Mouse (Mus musculus): ENCODE data around the gene Nfam1. TPM values are rescaled to one million over a fixed set of nuclear protein-coding genes. Genes with fewer than 3 reads are reported as not detected.

Gene Nfam1
- total and polyA plus RNA-seq, 3 experiments = 0.04 to 0.81 (median 0.20) TPM

DNA sequence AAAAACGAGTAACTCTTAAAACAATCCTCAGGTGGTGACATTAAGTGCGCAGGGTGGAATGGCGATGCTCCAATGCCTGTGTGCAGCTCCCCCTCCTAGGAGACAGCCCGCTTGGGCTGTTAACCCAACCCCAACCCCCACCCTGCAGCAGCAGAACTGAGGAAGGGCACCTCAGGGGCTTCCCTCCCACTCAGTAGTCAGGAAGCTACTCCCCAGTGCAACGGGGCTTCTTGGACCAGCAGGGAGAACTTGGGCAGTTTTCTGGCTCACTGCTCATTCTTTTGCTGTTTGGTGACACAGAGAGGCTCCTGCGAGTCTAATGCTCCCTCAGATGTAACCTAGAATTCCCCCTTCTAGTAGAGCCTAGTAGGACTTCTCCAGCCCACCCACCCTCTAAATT lies 65.2 kb downstream of the Nfam1 start:
- DNase-seq (ENCODE audit: extremely low read depth) = no peak
- Histone ChIP-seq H3K27me3 (replicated peaks) (peaks cover 10% of the 10 kb centered on the region), H3K9me3 (replicated peaks; ENCODE audit: low read length) (no peaks in the 10 kb centered on the region), H3K9ac (ENCODE audit: insufficient read depth, low read depth) (no peak overlapping the region), H3K27ac (ENCODE audit: insufficient read depth, low read depth) (no peak overlapping the region), H3K4me2 (ENCODE audit: insufficient read depth, low read depth, poor library complexity, severe bottlenecking) (no peak overlapping the region), H3K36me3 (replicated peaks in 1 of 2; ENCODE audit: control insufficient read depth in 1 of 2, insufficient read depth in 1 of 2, low read length in 1 of 2) (no peaks in the 10 kb centered on the region), H3K4me3 (replicated peaks in 1 of 3; ENCODE audit: low read depth in 2 of 3, low read length in 2 of 3, poor library complexity in 1 of 3) (no peak overlapping the region), H3K79me2 (replicated peaks; ENCODE audit: control insufficient read depth, extremely low read depth, insufficient read depth, poor library complexity, severe bottlenecking) (no peaks in the 10 kb centered on the region), H3K4me1 (ENCODE audit: control insufficient read depth in 1 of 2, insufficient read depth in 2 of 2) (peaks cover 13 to 46% of the 10 kb centered on the region in 2 experiments)
- dilution Hi-C loops (cut with MboI; ENCODE audit: extremely low pct_ligation_motif_present, extremely low pct_unique_long_range_greater_than_20kb, low sequenced_read_pairs) = no loop called here
- in situ Hi-C loops (cut with MboI; ENCODE audit: low pct_ligation_motif_present, low pct_unique_long_range_greater_than_20kb, low sequenced_read_pairs) = no loop called here
- no peak for TF ChIP-seq NELFE (IDR thresholded peaks at IDR 0.05; ENCODE audit: low read depth, low read length)
- no peak for TF ChIP-seq JUN (IDR thresholded peaks at IDR 0.05; ENCODE audit: insufficient read depth, low read depth, low read length)
- TF ChIP-seq MXI1 (IDR thresholded peaks at IDR 0.05; ENCODE audit: low read depth, low read length) = no peak
- TF ChIP-seq MAFK (IDR thresholded peaks at IDR 0.05; ENCODE audit: insufficient replicate concordance, low read length) = no peak
- TF ChIP-seq SMC3 (IDR thresholded peaks at IDR 0.05; ENCODE audit: low read depth, low read length) = no peak
- TF ChIP-seq USF1 (IDR thresholded peaks at IDR 0.05; ENCODE audit: low read depth, low read length) = no peak
- no peak for TF ChIP-seq E2F4 (IDR thresholded peaks at IDR 0.05; ENCODE audit: insufficient replicate concordance, low read depth, low read length)
- TF ChIP-seq JUND (conservative IDR thresholded peaks at IDR 0.05; ENCODE audit: low read depth, low read length) = no peak
- TF ChIP-seq USF2 (conservative IDR thresholded peaks at IDR 0.05; ENCODE audit: low read depth, low read length) = no peak
- TF ChIP-seq MYC (IDR thresholded peaks at IDR 0.05; ENCODE audit: low read depth, low read length) = no peak

- Histone ChIP-seq H3K4me3 (replicated peaks in 1 of 3; ENCODE audit: low read depth in 2 of 3, low read length in 2 of 3, poor library complexity in 1 of 3) (no peak overlapping the region), H3K27ac (ENCODE audit: insufficient read depth, low read depth) (no peak overlapping the region), H3K79me2 (replicated peaks; ENCODE audit: control insufficient read depth, extremely low read depth, insufficient read depth, poor library complexity, severe bottlenecking) (no peaks in the 10 kb centered on the region), H3K4me2 (ENCODE audit: insufficient read depth, low read depth, poor library complexity, severe bottlenecking) (no peak overlapping the region), H3K36me3 (replicated peaks in 1 of 2; ENCODE audit: control insufficient read depth in 1 of 2, insufficient read depth in 1 of 2, low read length in 1 of 2) (no peaks in the 10 kb centered on the region), H3K9ac (ENCODE audit: insufficient read depth, low read depth) (no peak overlapping the region), H3K27me3 (replicated peaks) (peaks cover 20% of the 10 kb centered on the region), H3K4me1 (ENCODE audit: control insufficient read depth in 1 of 2, insufficient read depth in 2 of 2) (peaks cover 11 to 56% of the 10 kb centered on the region in 2 experiments), H3K9me3 (replicated peaks; ENCODE audit: low read length) (no peaks in the 10 kb centered on the region)
- DNase-seq (ENCODE audit: extremely low read depth) = no peak
- TF ChIP-seq POLR2A (IDR thresholded peaks at IDR 0.05; ENCODE audit: low read depth, low read length) (no peak), GABPA (IDR thresholded peaks at IDR 0.05; ENCODE audit: insufficient replicate concordance, low read depth, low read length) (no peak), ETS1 (conservative IDR thresholded peaks at IDR 0.05; ENCODE audit: low read depth, low read length) (no peak), E2F4 (IDR thresholded peaks at IDR 0.05; ENCODE audit: insufficient replicate concordance, low read depth, low read length) (no peak), ZNF384 (IDR thresholded peaks at IDR 0.05; ENCODE audit: low read depth, low read length) (no peak), RCOR1 (conservative IDR thresholded peaks at IDR 0.05; ENCODE audit: low read depth, low read length) (no peak), BHLHE40 (IDR thresholded peaks at IDR 0.05; ENCODE audit: low read depth, low read length) (no peak), ZMIZ1 (IDR thresholded peaks at IDR 0.05; ENCODE audit: low read depth, low read length) (no peak), JUND (conservative IDR thresholded peaks at IDR 0.05; ENCODE audit: low read depth, low read length) (no peak)
- in situ Hi-C loops (cut with MboI; ENCODE audit: low pct_ligation_motif_present, low pct_unique_long_range_greater_than_20kb, low sequenced_read_pairs) = no loop called here
- dilution Hi-C loops (cut with MboI; ENCODE audit: extremely low pct_ligation_motif_present, extremely low pct_unique_long_range_greater_than_20kb, low sequenced_read_pairs) = no loop called here
Measured at GRCm38 (mm10) chr15:82964266-82964825, 68.8 kb downstream of the Nfam1 start.
